Mouse (Mus musculus): ENCODE results near the gene Rack1. TPM values are rescaled to one million over a fixed set of nuclear protein-coding genes. Genes with fewer than 3 reads are reported as not detected.
"Not testable (repeated sequence)": the region's sequence is repeated elsewhere in the genome, so short reads cannot be mapped to it uniquely, and the experiment has no call there.

Gene Rack1
- polyA plus RNA-seq, 1 experiment from 2014 or later = 844 TPM

DNA sequence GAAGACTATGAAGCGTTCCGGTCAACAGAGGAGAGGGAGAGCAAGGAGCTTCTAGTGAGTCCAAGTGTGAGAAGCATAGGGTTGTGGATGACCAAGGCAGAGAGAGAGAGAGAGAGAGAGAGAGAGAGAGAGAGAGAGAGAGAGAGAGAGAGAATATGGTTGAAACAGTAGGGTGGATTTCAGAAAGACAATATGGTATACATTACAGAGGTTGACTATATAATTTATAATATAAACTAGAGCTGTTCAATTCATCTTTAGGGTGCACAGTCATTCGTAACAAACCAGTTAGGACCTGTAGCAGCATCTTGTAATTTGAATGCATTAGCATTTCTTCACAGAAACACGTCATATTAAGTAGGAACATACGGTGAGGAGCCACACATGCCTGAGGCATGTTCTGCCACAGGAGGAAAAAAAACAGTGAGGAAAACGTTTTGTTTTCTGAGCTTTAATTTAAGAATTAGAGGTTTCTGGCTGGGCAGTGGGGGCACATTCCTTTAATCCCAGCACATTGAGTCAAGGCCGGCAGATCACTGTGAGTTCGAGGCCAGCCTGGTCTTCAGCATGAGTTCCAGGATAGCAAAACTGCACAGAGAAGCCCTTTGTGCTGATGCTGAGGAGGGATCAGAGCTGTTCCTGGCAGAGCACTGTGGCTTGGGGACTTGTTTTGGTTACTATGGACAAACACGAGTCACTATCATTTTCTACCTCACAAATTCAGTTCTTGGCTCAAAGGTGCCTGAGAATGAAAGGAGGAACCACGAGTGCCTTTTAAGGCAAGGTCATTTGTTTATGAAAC is 38.9 kb downstream of the Rack1 start:
- WGBS = 64% methylated on average over 10 of the region's 10 CpGs
- Histone ChIP-seq H3K4me3 (peak overlapping the region; percentile 87), H3K36me3 (replicated peaks) (no peaks in the 10 kb centered on the region), H3K4me1 (peaks cover 17% of the 10 kb centered on the region), H3K27me3 (replicated peaks; ENCODE audit: low read depth, poor library complexity, severe bottlenecking) (peaks cover 66% of the 10 kb centered on the region), H3K9me3 (no peaks in the 10 kb centered on the region), H3K27ac (replicated peaks) (no peak overlapping the region)
- no peak for DNase-seq (ENCODE audit: low spot score)

DNA sequence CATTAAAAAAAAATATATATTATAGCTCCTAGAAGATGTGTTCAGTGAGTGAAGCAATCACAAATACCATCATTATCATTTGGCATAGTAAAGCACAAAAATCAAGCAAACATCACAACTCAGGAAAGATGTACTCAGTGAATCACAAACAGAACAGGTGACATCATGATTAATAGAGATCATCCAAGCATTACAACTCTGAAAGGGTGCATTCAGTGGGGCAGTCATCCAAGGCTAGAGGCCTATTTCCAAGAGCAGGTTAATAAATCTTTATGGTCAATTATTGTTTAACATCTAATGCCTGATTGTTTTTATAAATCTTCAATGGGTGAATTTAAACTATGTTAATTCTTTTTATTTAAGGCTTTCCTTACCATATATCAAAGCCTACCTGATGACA is 40.7 kb downstream of the Rack1 start:
- DNase-seq (ENCODE audit: low spot score) = no peak
- Histone ChIP-seq H3K4me1 (peaks cover 17% of the 10 kb centered on the region), H3K27me3 (replicated peaks; ENCODE audit: low read depth, poor library complexity, severe bottlenecking) (peaks cover 66% of the 10 kb centered on the region), H3K4me3 (no peak overlapping the region), H3K27ac (replicated peaks) (no peak overlapping the region), H3K36me3 (replicated peaks) (no peaks in the 10 kb centered on the region), H3K9me3 (no peaks in the 10 kb centered on the region)

DNA sequence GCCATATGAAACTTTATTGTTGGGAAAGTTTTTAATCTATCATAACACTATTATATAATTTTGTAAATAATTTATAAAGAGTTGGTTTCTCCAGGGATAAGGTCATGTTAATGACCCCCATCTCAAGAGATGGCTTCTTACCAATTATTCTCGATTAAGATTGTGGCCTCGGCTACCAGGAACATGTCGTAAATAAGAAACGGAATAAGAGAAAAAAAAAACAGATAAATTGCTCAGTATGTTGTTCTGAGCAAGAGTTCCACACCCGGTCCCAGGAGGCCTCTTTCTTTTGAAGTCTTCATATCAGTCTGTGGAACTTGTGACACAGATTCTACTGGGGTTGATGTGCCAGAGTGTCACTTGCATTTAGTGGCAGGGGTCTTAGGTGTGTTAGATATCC is 41.1 kb downstream of the Rack1 start:
- Histone ChIP-seq H3K27me3 (replicated peaks; ENCODE audit: low read depth, poor library complexity, severe bottlenecking) (peaks cover 62% of the 10 kb centered on the region), H3K27ac (replicated peaks) (no peak overlapping the region), H3K36me3 (replicated peaks) (no peaks in the 10 kb centered on the region), H3K4me1 (peaks cover 17% of the 10 kb centered on the region), H3K4me3 (no peak overlapping the region), H3K9me3 (no peaks in the 10 kb centered on the region)
- 89% methylated on average over 5 of the region's 5 CpGs for WGBS
- DNase-seq (ENCODE audit: low spot score) = no peak

DNA sequence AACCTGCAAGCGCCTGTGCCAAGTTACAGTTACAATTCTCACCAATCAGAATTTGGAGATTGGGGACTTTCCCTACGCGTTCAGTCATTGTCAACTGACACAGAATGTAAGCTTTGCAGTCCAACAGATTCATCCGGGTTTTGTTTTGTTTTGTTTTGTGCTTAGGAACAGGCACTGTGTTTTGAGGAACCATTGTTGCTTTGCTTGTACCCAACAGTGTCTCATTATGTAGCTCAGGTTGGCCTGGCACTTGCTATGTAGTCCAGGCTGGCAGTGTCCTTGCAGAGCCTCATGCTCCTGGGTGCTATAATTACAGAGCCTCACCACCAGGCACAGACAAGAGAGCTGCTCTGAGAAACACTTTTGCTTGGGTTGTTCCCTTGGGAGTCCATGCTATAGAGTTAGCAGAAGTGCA is 42.3 kb downstream of the Rack1 start:
- no peak for DNase-seq (ENCODE audit: low spot score)
- H3K4me3 ChIP-seq = no peak overlapping the region
- no peak overlapping the region for H3K27ac ChIP-seq (replicated peaks)
- peaks cover 51% of the 10 kb centered on the region for H3K27me3 ChIP-seq (replicated peaks; ENCODE audit: low read depth, poor library complexity, severe bottlenecking)
- H3K36me3 ChIP-seq (replicated peaks) = no peaks in the 10 kb centered on the region
- no peaks in the 10 kb centered on the region for H3K9me3 ChIP-seq
- peaks cover 11% of the 10 kb centered on the region for H3K4me1 ChIP-seq
- 83% methylated on average over 4 of the region's 4 CpGs for WGBS

DNA sequence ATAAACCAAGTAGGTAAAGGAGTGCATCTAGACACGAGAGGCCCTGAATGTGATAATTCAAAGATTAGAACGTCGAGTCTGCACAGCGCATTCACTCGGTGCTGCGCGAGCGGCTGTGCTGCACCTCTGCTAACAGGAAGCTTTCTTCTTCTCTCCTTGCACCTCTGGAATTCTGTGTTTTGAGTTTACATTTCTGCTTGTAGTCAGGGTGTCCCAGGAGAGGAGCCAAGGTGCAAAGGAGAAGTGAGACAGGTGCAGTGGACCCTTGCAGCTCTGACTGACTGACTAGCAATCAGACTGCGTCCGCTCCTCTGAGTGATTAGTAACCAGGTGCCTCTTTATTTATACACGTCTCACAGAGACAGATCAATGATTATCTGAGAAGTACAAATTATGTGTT is 43.1 kb downstream of the Rack1 start:
- Histone ChIP-seq H3K4me3 (no peak overlapping the region), H3K27me3 (replicated peaks; ENCODE audit: low read depth, poor library complexity, severe bottlenecking) (peaks cover 48% of the 10 kb centered on the region), H3K4me1 (peaks cover 6% of the 10 kb centered on the region), H3K9me3 (no peaks in the 10 kb centered on the region), H3K36me3 (replicated peaks) (no peaks in the 10 kb centered on the region), H3K27ac (replicated peaks) (no peak overlapping the region)
- 86% methylated on average over 11 of the region's 11 CpGs for WGBS
- no peak for DNase-seq (ENCODE audit: low spot score)

DNA sequence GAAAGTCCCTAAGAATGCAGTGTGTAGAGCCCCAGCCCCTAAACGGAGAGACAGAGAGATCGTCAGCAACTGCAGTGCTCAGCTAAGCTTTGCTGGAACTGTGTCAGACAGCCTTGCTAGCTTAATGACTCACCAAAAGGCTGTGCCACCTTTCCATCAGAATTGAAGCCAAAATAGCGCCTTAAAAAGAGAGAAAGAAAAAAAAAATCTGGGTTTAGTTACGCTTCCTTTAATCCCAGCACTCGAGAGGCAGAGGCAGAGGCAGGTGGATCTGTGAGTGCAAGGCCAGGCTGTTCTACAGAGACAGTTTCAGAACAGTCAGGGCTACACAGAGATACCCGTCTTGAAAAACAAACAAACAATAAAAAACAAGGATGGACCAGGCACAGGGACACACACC is 44.2 kb downstream of the Rack1 start:
- no peaks in the 10 kb centered on the region for H3K4me1 ChIP-seq
- WGBS = 59% methylated on average over 6 of the region's 6 CpGs
- no peaks in the 10 kb centered on the region for H3K36me3 ChIP-seq (replicated peaks)
- H3K27me3 ChIP-seq (replicated peaks; ENCODE audit: low read depth, poor library complexity, severe bottlenecking) = peaks cover 48% of the 10 kb centered on the region
- H3K9me3 ChIP-seq = no peaks in the 10 kb centered on the region
- no peak for DNase-seq (ENCODE audit: low spot score)
- H3K27ac ChIP-seq (replicated peaks) = no peak overlapping the region
- H3K4me3 ChIP-seq = no peak overlapping the region

DNA sequence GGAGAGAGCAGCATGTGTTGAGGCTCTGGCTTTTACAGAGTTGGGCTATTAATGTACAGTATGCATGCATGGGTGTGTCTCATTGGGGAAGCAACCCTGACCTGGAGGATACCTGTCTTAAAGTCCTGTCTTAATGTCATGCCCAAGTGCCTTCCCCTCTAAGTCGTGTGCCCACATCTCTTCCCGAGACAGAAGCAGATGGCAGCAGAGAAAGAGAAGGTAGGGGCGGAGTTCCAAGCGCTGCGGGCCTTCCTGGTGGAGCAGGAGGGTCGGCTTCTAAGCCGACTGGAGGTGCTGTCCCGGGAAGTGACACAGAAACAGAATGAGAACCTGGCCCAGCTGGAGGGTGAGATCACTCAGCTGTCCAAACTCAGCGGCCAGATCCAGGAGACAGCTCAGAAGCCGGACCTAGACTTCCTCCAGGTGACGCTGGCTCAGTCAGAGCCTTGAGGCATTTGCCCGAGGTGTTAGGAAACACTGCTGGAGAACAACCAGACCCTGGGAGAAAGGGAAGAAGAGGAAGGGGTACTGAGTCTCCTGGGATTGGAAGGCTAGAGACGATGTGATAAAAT is 45.2 kb downstream of the Rack1 start:
- DNase-seq (ENCODE audit: low spot score) = no peak
- Histone ChIP-seq H3K27me3 (replicated peaks; ENCODE audit: low read depth, poor library complexity, severe bottlenecking) (peaks cover 47% of the 10 kb centered on the region), H3K4me3 (no peak overlapping the region), H3K4me1 (no peaks in the 10 kb centered on the region), H3K9me3 (no peaks in the 10 kb centered on the region), H3K27ac (replicated peaks) (no peak overlapping the region), H3K36me3 (replicated peaks) (no peaks in the 10 kb centered on the region)
- WGBS = 31% methylated on average over 13 of the region's 13 CpGs

DNA sequence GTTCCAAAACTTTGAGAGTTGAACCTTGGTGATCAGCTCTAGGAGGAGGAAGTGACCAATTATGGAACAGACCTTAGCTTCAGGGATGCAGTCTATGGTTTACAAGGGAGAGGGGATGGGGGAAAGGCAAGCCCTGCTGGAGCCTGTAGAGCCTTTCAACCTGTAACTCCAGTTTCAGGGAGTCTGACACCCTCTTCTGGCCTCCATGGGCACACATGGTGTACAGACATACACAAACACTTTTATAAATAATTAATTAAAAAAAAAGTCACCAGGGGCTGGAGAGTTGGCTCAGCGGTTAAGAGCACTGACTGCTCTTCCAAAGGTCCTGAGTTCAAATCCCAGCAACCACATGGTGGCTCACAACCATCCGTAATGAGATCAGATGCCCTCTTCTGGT is 46.2 kb downstream of the Rack1 start:
- not testable (repeated sequence) for H3K9me3 ChIP-seq; H3K4me1 ChIP-seq; H3K4me3 ChIP-seq; H3K27ac ChIP-seq (replicated peaks); DNase-seq (ENCODE audit: low spot score); H3K36me3 ChIP-seq (replicated peaks)
- 82% methylated on average over 2 of the region's 2 CpGs for WGBS
- H3K27me3 ChIP-seq (replicated peaks; ENCODE audit: low read depth, poor library complexity, severe bottlenecking) = peaks cover 44% of the 10 kb centered on the region

DNA sequence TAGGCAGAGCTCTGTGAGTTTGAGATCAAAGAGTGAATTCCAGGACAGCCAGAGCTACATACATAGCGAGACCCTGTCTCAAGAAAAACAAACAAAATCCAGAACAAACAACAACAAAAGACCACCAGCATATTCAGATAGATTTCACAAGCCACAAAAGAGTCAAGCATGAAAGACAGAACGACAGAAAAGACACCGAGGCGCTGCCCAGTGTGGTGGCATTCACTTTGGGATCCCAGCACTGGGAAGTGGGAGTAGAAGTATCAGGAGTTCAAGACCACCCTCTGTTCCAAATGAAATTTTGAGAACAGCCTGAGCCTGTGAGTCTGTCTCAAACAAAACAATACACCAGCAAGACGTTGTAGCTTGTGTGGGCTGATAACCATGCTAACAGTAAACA is 46.7 kb downstream of the Rack1 start:
- Histone ChIP-seq H3K9me3 (no peaks in the 10 kb centered on the region), H3K27me3 (replicated peaks; ENCODE audit: low read depth, poor library complexity, severe bottlenecking) (peaks cover 44% of the 10 kb centered on the region), H3K27ac (replicated peaks) (no peak overlapping the region), H3K4me3 (no peak overlapping the region), H3K4me1 (no peaks in the 10 kb centered on the region), H3K36me3 (replicated peaks) (no peaks in the 10 kb centered on the region)
- no peak for DNase-seq (ENCODE audit: low spot score)
- WGBS = 56% methylated on average over 5 of the region's 5 CpGs

DNA sequence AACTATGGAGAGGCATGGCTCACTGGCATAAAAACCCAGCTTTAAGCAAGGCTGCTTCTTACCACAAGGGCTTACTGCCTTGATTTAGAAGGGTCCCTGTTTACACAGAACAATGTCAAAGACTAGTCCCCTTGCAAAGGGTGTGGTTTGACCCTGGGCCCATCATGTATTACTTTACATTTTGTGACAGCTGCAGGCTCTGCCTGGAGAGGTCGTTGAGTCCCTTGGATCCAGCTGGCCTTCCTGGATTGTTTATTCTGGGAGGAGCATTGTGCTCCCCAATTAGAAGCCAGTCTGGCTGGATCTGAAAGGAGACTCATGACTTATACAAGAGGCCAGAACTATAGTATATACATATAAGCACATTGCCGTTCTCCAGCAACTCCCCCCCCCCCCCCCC is 50.1 kb downstream of the Rack1 start:
- no peaks in the 10 kb centered on the region for H3K36me3 ChIP-seq (replicated peaks)
- H3K4me1 ChIP-seq = peaks cover 19% of the 10 kb centered on the region
- H3K27ac ChIP-seq (replicated peaks) = no peak overlapping the region
- no peaks in the 10 kb centered on the region for H3K9me3 ChIP-seq
- no peak overlapping the region for H3K4me3 ChIP-seq
- 61% methylated on average over 2 of the region's 2 CpGs for WGBS
- peaks cover 34% of the 10 kb centered on the region for H3K27me3 ChIP-seq (replicated peaks; ENCODE audit: low read depth, poor library complexity, severe bottlenecking)
- DNase-seq (ENCODE audit: low spot score) = no peak

DNA sequence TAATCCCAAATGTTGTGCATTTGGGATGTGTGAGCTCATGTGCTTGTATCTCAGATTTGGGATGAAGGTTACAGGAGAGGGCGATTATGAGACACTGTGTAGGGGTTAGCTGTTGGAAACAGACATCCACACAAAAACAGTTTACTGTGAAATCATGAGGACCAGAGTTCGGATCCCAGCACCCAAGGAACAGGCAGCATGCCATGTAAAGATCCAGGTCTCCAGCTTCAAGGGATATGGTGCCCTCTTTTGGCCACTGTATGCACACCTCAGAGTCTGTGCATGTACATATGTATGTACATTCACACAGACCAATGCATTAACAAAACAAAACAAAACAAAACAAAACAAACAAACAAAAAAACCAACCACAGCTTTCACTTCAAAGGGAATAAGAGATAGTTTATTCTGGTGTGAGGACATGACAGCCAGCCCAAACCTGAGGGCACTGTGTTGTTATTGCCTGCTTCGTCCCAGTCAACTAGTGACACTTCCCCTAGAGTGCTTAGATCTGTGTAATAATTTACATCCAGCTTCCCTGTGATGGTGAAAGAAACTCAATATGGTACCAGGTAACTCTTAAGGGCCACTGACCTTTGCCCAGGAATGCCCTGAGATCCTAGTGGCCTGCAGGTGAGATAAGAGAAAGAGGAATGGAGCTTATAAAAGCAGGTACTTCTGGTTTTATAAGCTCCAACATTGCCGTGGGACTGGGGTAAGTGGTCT is 51.3 kb downstream of the Rack1 start:
- WGBS = 79% methylated on average over 4 of the region's 4 CpGs
- H3K27ac ChIP-seq (replicated peaks) = no peak overlapping the region
- peaks cover 19% of the 10 kb centered on the region for H3K4me1 ChIP-seq
- H3K27me3 ChIP-seq (replicated peaks; ENCODE audit: low read depth, poor library complexity, severe bottlenecking) = peaks cover 30% of the 10 kb centered on the region
- H3K9me3 ChIP-seq = no peaks in the 10 kb centered on the region
- no peak for DNase-seq (ENCODE audit: low spot score)
- H3K4me3 ChIP-seq = no peak overlapping the region
- H3K36me3 ChIP-seq (replicated peaks) = no peaks in the 10 kb centered on the region

DNA sequence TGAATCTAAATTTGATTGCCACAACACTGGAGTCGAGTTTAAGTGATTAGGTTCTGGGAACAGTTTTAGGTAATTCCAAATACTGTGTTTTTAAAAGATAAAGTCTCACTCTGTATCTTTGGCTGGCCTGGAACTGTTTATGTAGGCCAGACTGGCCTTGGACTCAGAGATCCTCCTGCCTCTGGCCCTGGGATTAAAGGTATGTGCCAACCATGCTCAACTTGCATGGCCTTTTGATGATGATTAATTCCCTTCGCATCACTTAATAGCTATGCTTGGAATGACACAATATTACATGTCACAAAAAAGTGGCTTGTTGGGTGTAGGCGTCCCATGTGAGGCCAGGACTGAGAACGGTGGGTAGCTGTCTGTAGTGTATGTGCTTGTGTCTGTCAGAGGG is 52.1 kb downstream of the Rack1 start:
- 78% methylated on average over 4 of the region's 4 CpGs for WGBS
- Histone ChIP-seq H3K36me3 (replicated peaks) (no peaks in the 10 kb centered on the region), H3K9me3 (no peaks in the 10 kb centered on the region), H3K27ac (replicated peaks) (no peak overlapping the region), H3K4me1 (peaks cover 19% of the 10 kb centered on the region), H3K4me3 (peak overlapping the region; percentile 70; the same call in 1 of the 2 replicates), H3K27me3 (replicated peaks; ENCODE audit: low read depth, poor library complexity, severe bottlenecking) (peaks cover 30% of the 10 kb centered on the region)
- DNase-seq (ENCODE audit: low spot score) = no peak
